Mouse (Mus musculus) hindbrain, postnatal 0 days (tissue): ENCODE data around the gene Daam1. TPM values are rescaled to one million over a fixed set of nuclear protein-coding genes. Genes with fewer than 3 reads are reported as not detected.

Experiments
- ATAC-seq: fragments of 200-750 bp; cut with Nextera tagmentation; 2 replicates; pipeline ENCODE4 v1.8.0; 2017; ENCODE audit warnings: mild to moderate bottlenecking, moderate TSS enrichment, moderate library complexity
- DNase-seq: peaks from one replicate; pipeline ENCODE4 v3.0.0-alpha.2; 2015; ENCODE audit warnings: low spot score
- H3K27ac ChIP-seq: fragments of 300-500 bp; sonication (generic); 2 replicates; pipeline ENCODE4 v1.5.1; 2014; ENCODE audit warnings: mild to moderate bottlenecking
- H3K27me3 ChIP-seq: fragments of 300-500 bp; sonication (generic); 2 replicates; pipeline ENCODE4 v1.6.1; 2014; ENCODE audit warnings: low read length, mixed read lengths; ENCODE audit not compliant: insufficient read depth
- H3K36me3 ChIP-seq: fragments of 300-500 bp; sonication (generic); 2 replicates; pipeline ENCODE4 v1.6.1; 2014; ENCODE audit warnings: low read length, mixed read lengths; ENCODE audit not compliant: insufficient read depth
- H3K4me1 ChIP-seq: fragments of 300-500 bp; sonication (generic); 2 replicates; pipeline ENCODE4 v1.6.1; 2014; ENCODE audit warnings: antibody characterized with exemption, low read length, mixed read lengths; ENCODE audit not compliant: insufficient read depth
- H3K4me2 ChIP-seq: fragments of 300-500 bp; sonication (generic); 2 replicates; pipeline ENCODE4 v1.6.1; 2014; ENCODE audit warnings: low read depth, mild to moderate bottlenecking, low read length, moderate library complexity, mixed read lengths
- H3K4me3 ChIP-seq: fragments of 300-500 bp; sonication (generic); 2 replicates; pipeline ENCODE4 v1.5.1; 2014; ENCODE audit warnings: low read length
- H3K9ac ChIP-seq: fragments of 300-500 bp; sonication (generic); replicated peaks from 2 replicates; pipeline ENCODE4 v1.6.1; 2014; ENCODE audit warnings: mild to moderate bottlenecking, low read length, moderate library complexity, mixed read lengths
- H3K9me3 ChIP-seq: fragments of 300-500 bp; sonication (generic); 2 replicates; pipeline ENCODE4 v1.6.1; 2016; ENCODE audit warnings: low read length, mixed read lengths
- CTCF ChIP-seq: IDR thresholded peaks from 2 replicates; pipeline ENCODE4 v1.5.1; 2016; ENCODE audit warnings: antibody characterized with exemption, control low read depth, low read depth
- WGBS: fragments of 180-500 bp; shearing (Covaris S2); extraction: QIAGEN DNeasy Blood & Tissue Kit; methylation state at CpG from one replicate; pipeline ENCODE4 v1.1.7; 2014; 5-methylcytosine and 5-hydroxymethylcytosine counted together
- polyA plus RNA-seq: library from polyadenylated mRNA; unstranded; fragments of >200 nt; fragmentation: Nextera tagmentation; extraction: Ambion mirVana; gene quantifications from 2 replicates; pipeline ENCODE4 v1.2.1, GENCODE M21; 2015
- total RNA-seq: library from RNA; depleted of rRNA; stranded (reverse); fragments of >200 nt; gene quantifications from 2 replicates; pipeline ENCODE4 v1.2.3, GENCODE M21; 2014

Daam1 gene
- total and polyA plus RNA-seq, 2 experiments from 2014 or later, result 21.9 to 46.8 TPM

GRCm38 (mm10) chr12:71855730-71856479, 25.0 kb downstream of the Daam1 start:
- Histone ChIP-seq H3K9me3 (no peaks in the 10 kb centered on the region), H3K9ac (no peak overlapping the region), H3K4me3 (no peak overlapping the region), H3K4me1 (peaks cover 28% of the 10 kb centered on the region), H3K27me3 (no peaks in the 10 kb centered on the region), H3K4me2 (peak overlapping the region; percentile 21; the same call in 1 of the 2 replicates), H3K36me3 (no peaks in the 10 kb centered on the region), H3K27ac (no peak overlapping the region)
- DNase-seq (peak; percentile 73), ATAC-seq (peak; percentile 70)
- no peak for TF ChIP-seq CTCF
- WGBS, result 37% methylated on average over 10 of the region's 10 CpGs

- no peak overlapping the region for H3K4me2 ChIP-seq
- DNase-seq (no peak), ATAC-seq (no peak)
- no peak overlapping the region for H3K9ac ChIP-seq
- H3K36me3 ChIP-seq, result no peaks in the 10 kb centered on the region
- H3K27me3 ChIP-seq, result no peaks in the 10 kb centered on the region
- H3K4me3 ChIP-seq, result no peak overlapping the region
- no peaks in the 10 kb centered on the region for H3K9me3 ChIP-seq
- no peak overlapping the region for H3K27ac ChIP-seq
- peaks cover 28% of the 10 kb centered on the region for H3K4me1 ChIP-seq
- no peak for TF ChIP-seq CTCF
Measured at GRCm38 (mm10) chr12:71856480-71856754, 25.5 kb downstream of the Daam1 start.

- DNase-seq (no peak), ATAC-seq (no peak)
- H3K36me3 ChIP-seq, result no peaks in the 10 kb centered on the region
- no peak overlapping the region for H3K4me3 ChIP-seq
- no peak for TF ChIP-seq CTCF
- 45% methylated on average over 5 of the region's 5 CpGs for WGBS
- H3K4me2 ChIP-seq, result no peak overlapping the region
- no peak overlapping the region for H3K9ac ChIP-seq
- no peaks in the 10 kb centered on the region for H3K27me3 ChIP-seq
- H3K27ac ChIP-seq, result no peak overlapping the region
- peaks cover 28% of the 10 kb centered on the region for H3K4me1 ChIP-seq
- H3K9me3 ChIP-seq, result no peaks in the 10 kb centered on the region
Measured at GRCm38 (mm10) chr12:71859096-71859495, 28.2 kb downstream of the Daam1 start.

GRCm38 (mm10) chr12:71863846-71864543, 33.1 kb downstream of the Daam1 start:
- 73% methylated on average over 10 of the region's 10 CpGs for WGBS
- H3K36me3 ChIP-seq, result no peaks in the 10 kb centered on the region
- no peak overlapping the region for H3K4me2 ChIP-seq
- no peak for DNase-seq
- no peak for TF ChIP-seq CTCF
- H3K9me3 ChIP-seq, result no peaks in the 10 kb centered on the region
- no peak overlapping the region for H3K4me3 ChIP-seq
- no peak for ATAC-seq
- H3K27ac ChIP-seq, result no peak overlapping the region
- no peaks in the 10 kb centered on the region for H3K27me3 ChIP-seq
- H3K9ac ChIP-seq, result no peak overlapping the region
- H3K4me1 ChIP-seq, result no peaks in the 10 kb centered on the region

GRCm38 (mm10) chr12:71864544-71864897, 33.6 kb downstream of the Daam1 start:
- Histone ChIP-seq H3K9me3 (no peaks in the 10 kb centered on the region), H3K4me1 (no peaks in the 10 kb centered on the region), H3K36me3 (no peaks in the 10 kb centered on the region), H3K27ac (no peak overlapping the region), H3K9ac (no peak overlapping the region), H3K27me3 (no peaks in the 10 kb centered on the region), H3K4me2 (no peak overlapping the region), H3K4me3 (no peak overlapping the region)
- DNase-seq (no peak), ATAC-seq (no peak)
- WGBS, result 36% methylated on average over 3 of the region's 3 CpGs
- no peak for TF ChIP-seq CTCF

- no peak overlapping the region for H3K27ac ChIP-seq
- no peaks in the 10 kb centered on the region for H3K9me3 ChIP-seq
- 88% methylated on average over 3 of the region's 3 CpGs for WGBS
- ATAC-seq (no peak), DNase-seq (no peak)
- no peaks in the 10 kb centered on the region for H3K27me3 ChIP-seq
- no peak overlapping the region for H3K4me2 ChIP-seq
- TF ChIP-seq CTCF, result no peak
- no peaks in the 10 kb centered on the region for H3K4me1 ChIP-seq
- H3K9ac ChIP-seq, result no peak overlapping the region
- H3K4me3 ChIP-seq, result no peak overlapping the region
- no peaks in the 10 kb centered on the region for H3K36me3 ChIP-seq
Measured at GRCm38 (mm10) chr12:71865937-71866336, 35.1 kb downstream of the Daam1 start.
